Mouse (Mus musculus) limb, embryonic 12.5 days (tissue): ENCODE measurements around the gene Dvl2. TPM values are rescaled to one million over a fixed set of nuclear protein-coding genes. Genes with fewer than 3 reads are reported as not detected.
A peak's percentile ranks its signal among the peaks of the same experiment; 100 is the strongest.
"Not testable (repeated sequence)": the region's sequence is repeated elsewhere in the genome, so short reads cannot be mapped to it uniquely, and the experiment has no call there.

ENCODE experiments used
- ATAC-seq: fragments of 200-750 bp; cut with Nextera tagmentation; 2 replicates; pipeline ENCODE4 v1.8.0; 2017; ENCODE audit warnings: low read depth, moderate TSS enrichment; ENCODE audit not compliant: insufficient number of reproducible peaks, insufficient read depth, low FRiP score, low TSS enrichment
- H3K27ac ChIP-seq: fragments of 300-500 bp; sonication (generic); 2 replicates; pipeline ENCODE4 v1.5.1; 2016; ENCODE audit warnings: mild to moderate bottlenecking, moderate library complexity
- H3K27me3 ChIP-seq: fragments of 300-500 bp; sonication (generic); 2 replicates; pipeline ENCODE4 v1.6.1; 2016; ENCODE audit warnings: mild to moderate bottlenecking, moderate library complexity
- H3K36me3 ChIP-seq: fragments of 300-500 bp; sonication (generic); 2 replicates; pipeline ENCODE4 v1.6.1; 2016; ENCODE audit warnings: mild to moderate bottlenecking, moderate library complexity
- H3K4me1 ChIP-seq: fragments of 300-500 bp; sonication (generic); replicated peaks from 2 replicates; pipeline ENCODE4 v1.6.1; 2016
- H3K4me2 ChIP-seq: fragments of 300-500 bp; sonication (generic); 2 replicates; pipeline ENCODE4 v1.6.1; 2016; ENCODE audit warnings: mild to moderate bottlenecking, moderate library complexity
- H3K4me3 ChIP-seq: fragments of 300-500 bp; sonication (generic); replicated peaks from 2 replicates; pipeline ENCODE4 v1.5.1; 2016; ENCODE audit warnings: mild to moderate bottlenecking
- H3K9ac ChIP-seq: fragments of 300-500 bp; sonication (generic); replicated peaks from 2 replicates; pipeline ENCODE4 v1.6.1; 2016; ENCODE audit warnings: mild to moderate bottlenecking, moderate library complexity
- H3K9me3 ChIP-seq: fragments of 300-500 bp; sonication (generic); 2 replicates; pipeline ENCODE4 v1.6.1; 2016; ENCODE audit warnings: mild to moderate bottlenecking, moderate library complexity
- WGBS: fragments of 180-500 bp; shearing (Covaris S2); methylation state at CpG from one replicate; pipeline ENCODE4 v1.1.7; 2016; 5-methylcytosine and 5-hydroxymethylcytosine counted together
- polyA plus RNA-seq: library from polyadenylated mRNA; unstranded; fragments of >200 nt; fragmentation: Nextera tagmentation; extraction: Ambion mirVana; gene quantifications from 2 replicates; pipeline ENCODE4 v1.2.1, GENCODE M21; 2016

The Dvl2 gene
- 69.4 and 69.5 TPM in 2 replicates for polyA plus RNA-seq

DNA sequence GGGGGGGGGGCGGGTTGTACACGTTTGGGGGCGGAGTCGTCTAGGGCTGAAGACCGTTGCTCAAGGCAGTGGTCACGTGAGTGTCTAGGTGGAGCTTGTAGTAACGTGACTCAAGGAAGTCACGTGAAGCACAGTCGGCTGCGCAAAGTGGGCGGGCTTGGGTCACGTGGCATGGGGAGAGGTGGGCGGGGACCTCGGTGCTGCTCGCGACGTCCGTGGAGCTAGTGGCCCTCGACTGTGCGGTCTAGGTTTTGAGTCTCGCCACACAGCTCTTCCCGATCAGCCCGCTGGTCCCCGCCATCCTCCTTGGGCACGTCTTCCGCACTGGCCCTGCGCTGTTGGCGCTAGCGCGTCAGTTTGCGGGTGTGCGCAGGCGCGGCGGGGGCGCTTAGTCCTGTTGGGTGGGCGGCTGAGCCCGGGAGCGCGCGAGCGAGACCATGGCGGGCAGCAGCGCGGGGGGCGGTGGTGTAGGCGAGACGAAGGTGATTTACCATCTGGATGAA is at the start of gene Dvl2:
TSS of gene Dvl2 (plus strand) at position 200 of the 503 bp plus-strand sequence.
- Histone ChIP-seq H3K36me3 (peaks cover 39% of the 10 kb centered on the region), H3K9me3 (no peaks in the 10 kb centered on the region), H3K4me2 (peak within 1 kb of the TSS; percentile 93), H3K27me3 (no peaks in the 10 kb centered on the region), H3K4me3 (peak within 1 kb of the TSS; percentile 77), H3K27ac (peak within 1 kb of the TSS; percentile 97), H3K9ac (peak within 1 kb of the TSS; percentile 84), H3K4me1 (peaks cover 49% of the 10 kb centered on the region)
- under 1% methylated on average over 48 of the region's 48 CpGs for WGBS
- peak; percentile 45 for ATAC-seq

GRCm38 (mm10) chr11:69950807-69951459 is 49.5 kb upstream of the Dvl2 start:
- no peak for ATAC-seq

DNA sequence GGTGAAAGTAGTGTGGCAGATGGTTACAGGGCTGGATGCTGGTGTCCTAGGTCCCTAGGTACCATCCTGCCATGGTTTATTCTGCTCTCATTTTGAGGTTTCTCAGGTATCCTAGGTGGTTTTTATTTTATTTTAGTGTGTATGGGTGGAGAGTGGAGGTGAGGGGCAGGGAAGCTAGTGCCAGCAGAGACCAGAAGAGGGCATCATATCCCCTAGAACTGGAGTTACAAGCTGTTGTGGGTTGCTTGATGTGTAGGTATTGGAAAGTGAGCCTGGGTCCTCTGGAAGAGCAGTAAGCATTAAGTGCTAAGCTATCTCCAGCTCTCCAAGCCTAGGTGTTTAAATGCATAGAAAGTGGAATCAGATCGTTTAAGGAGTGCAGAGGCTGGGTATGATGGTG is 48.1 kb upstream of the Dvl2 start:
- H3K9ac ChIP-seq, result no peak overlapping the region
- H3K27me3 ChIP-seq, result no peaks in the 10 kb centered on the region; the same call in 1 of the 2 replicates
- WGBS, result 60% methylated on average over 1 of the region's 1 CpGs
- no peaks in the 10 kb centered on the region for H3K9me3 ChIP-seq
- H3K4me2 ChIP-seq, result no peak overlapping the region
- no peaks in the 10 kb centered on the region for H3K36me3 ChIP-seq
- H3K4me3 ChIP-seq, result no peak overlapping the region
- no peak for ATAC-seq
- H3K4me1 ChIP-seq, result peaks cover 6% of the 10 kb centered on the region; the same call in 1 of the 2 replicates
- H3K27ac ChIP-seq, result no peak overlapping the region

More at GRCm38 (mm10) chr11:69950807-69951459, 49.5 kb upstream of the Dvl2 start:
- Histone ChIP-seq H3K4me2 (no peak overlapping the region), H3K27ac (no peak overlapping the region), H3K9me3 (no peaks in the 10 kb centered on the region), H3K4me3 (no peak overlapping the region), H3K27me3 (no peaks in the 10 kb centered on the region; the same call in 1 of the 2 replicates), H3K36me3 (peaks cover 6% of the 10 kb centered on the region), H3K4me1 (peaks cover 19% of the 10 kb centered on the region), H3K9ac (no peak overlapping the region)
- 45% methylated on average over 4 of the region's 4 CpGs for WGBS

- WGBS, result 72% methylated on average over 11 of the region's 11 CpGs
- no peak overlapping the region for H3K4me3 ChIP-seq
These were observed 47.0 kb upstream of the Dvl2 start for GRCm38 (mm10) chr11:69953267-69953915.

GRCm38 (mm10) chr11:69955618-69956017 is 44.8 kb upstream of the Dvl2 start:
- H3K36me3 ChIP-seq, H3K9ac ChIP-seq, H3K9me3 ChIP-seq, H3K4me1 ChIP-seq, H3K27ac ChIP-seq, H3K4me2 ChIP-seq, H3K4me3 ChIP-seq, ATAC-seq: not testable (repeated sequence)
- WGBS, result 82% methylated on average over 4 of the region's 4 CpGs
- peaks cover 12% of the 10 kb centered on the region; the same call in 1 of the 2 replicates for H3K27me3 ChIP-seq

More at GRCm38 (mm10) chr11:69953267-69953915, 47.0 kb upstream of the Dvl2 start:
- H3K9ac ChIP-seq, result no peak overlapping the region
- H3K36me3 ChIP-seq, result no peaks in the 10 kb centered on the region
- no peaks in the 10 kb centered on the region for H3K9me3 ChIP-seq
- H3K4me2 ChIP-seq, result no peak overlapping the region
- H3K4me1 ChIP-seq, result 0 out of 2 replicates have a peak, but pooled peaks cover 4% of the 10 kb centered on the region
- H3K27me3 ChIP-seq, result peaks cover 2% of the 10 kb centered on the region; the same call in 1 of the 2 replicates
- no peak overlapping the region for H3K27ac ChIP-seq
- no peak for ATAC-seq

DNA sequence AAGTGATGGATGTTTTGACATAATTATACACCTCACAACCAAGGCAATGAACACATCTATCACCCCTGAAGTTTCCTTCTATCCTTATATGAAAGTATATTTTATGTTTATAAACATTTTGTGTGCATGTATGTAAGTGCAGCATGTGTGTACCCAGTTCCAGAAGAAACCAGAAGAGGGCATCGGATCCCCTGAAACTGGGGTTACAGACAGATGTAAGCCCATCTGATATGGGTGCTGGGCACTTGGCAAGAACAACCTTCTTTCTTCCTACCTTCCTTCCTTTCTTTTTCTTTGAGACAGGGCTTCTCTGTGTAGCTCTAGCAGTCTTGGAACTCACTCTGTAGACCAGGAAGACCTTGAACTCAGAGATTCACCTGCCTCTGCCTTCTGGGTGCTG is 44.2 kb upstream of the Dvl2 start:
- WGBS, result 67% methylated on average over 1 of the region's 1 CpGs
- no peaks in the 10 kb centered on the region for H3K9me3 ChIP-seq
- no peak overlapping the region for H3K9ac ChIP-seq
- H3K36me3 ChIP-seq, result no peaks in the 10 kb centered on the region
- H3K4me2 ChIP-seq, result no peak overlapping the region
- H3K27ac ChIP-seq, result no peak overlapping the region
- peaks cover 18% of the 10 kb centered on the region for H3K27me3 ChIP-seq
- no peaks in the 10 kb centered on the region for H3K4me1 ChIP-seq
- no peak overlapping the region for H3K4me3 ChIP-seq
- no peak for ATAC-seq

DNA sequence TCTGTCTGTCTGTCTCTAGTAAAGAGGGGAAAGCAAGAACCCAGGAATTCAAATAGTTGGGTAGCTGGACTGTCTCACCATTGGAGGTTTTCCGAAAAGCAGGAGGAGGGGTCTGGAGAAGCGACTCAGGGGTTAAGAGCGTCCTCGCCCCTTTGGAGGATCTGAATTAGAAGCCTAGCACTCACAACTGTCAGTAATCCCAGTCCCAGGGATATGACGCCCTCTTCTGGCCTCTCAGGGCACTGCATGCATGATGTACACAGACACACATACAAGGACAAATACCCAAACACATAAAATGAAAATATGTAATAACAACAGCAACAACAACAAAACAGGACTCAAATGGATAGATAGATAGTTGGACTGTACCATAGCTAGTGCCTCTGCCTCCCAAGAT is 39.8 kb upstream of the Dvl2 start:
- WGBS, result 34% methylated on average over 5 of the region's 5 CpGs
- Histone ChIP-seq H3K27ac (no peak overlapping the region), H3K27me3 (peaks cover 61% of the 10 kb centered on the region)

GRCm38 (mm10) chr11:69961841-69962240 is 38.6 kb upstream of the Dvl2 start:
- no peak overlapping the region for H3K4me2 ChIP-seq
- H3K9me3 ChIP-seq, result no peaks in the 10 kb centered on the region
- H3K4me1 ChIP-seq, result peaks cover 18% of the 10 kb centered on the region
- no peak overlapping the region for H3K27ac ChIP-seq
- no peak for ATAC-seq
- H3K36me3 ChIP-seq, result no peaks in the 10 kb centered on the region
- WGBS, result 37% methylated on average over 5 of the region's 5 CpGs
- H3K9ac ChIP-seq, result no peak overlapping the region
- H3K4me3 ChIP-seq, result no peak overlapping the region
- peaks cover 74% of the 10 kb centered on the region for H3K27me3 ChIP-seq

More for the DNA sequence above, 39.8 kb upstream of the Dvl2 start:
- H3K36me3 ChIP-seq, result no peaks in the 10 kb centered on the region
- H3K4me1 ChIP-seq, result peaks cover 7% of the 10 kb centered on the region; the same call in 1 of the 2 replicates
- no peak overlapping the region for H3K4me2 ChIP-seq
- no peak overlapping the region for H3K4me3 ChIP-seq
- H3K9me3 ChIP-seq, result no peaks in the 10 kb centered on the region
- no peak for ATAC-seq
- H3K9ac ChIP-seq, result no peak overlapping the region

DNA sequence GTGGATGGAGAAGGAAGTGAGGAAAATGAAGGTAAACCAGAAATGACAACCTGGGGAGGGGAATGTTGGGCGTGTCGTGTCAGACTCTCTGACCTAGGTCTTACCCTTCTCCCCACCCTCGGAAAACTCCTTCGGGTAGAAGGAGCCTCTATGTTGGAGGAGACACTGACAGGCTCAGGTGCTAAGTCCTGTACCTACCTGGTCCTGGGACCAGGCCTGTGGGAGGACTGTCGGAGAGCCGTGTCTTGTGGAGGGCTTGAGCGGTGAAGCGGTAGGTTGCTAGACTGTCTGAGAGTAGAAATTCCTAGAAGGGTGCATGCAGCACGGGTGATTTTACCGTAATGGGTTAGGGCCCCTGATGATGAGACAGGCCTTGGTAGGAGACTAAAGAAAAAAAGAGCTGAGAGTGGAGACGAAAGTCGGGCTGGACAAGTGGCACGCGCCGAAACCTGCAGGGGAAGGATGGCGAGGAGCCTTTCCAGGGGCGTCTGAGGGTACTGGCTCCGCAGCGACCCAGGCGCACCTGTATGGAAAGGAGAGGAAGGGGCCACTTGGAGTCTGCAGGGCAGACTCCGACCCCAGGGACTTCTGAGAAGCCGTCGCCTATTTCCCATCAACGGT is 35.6 kb upstream of the Dvl2 start, which contains the start of gene Cldn7:
TSS of gene Cldn7 (plus strand) at position 130 of the 621 bp plus-strand sequence.
- WGBS, result 9% methylated on average over 24 of the region's 24 CpGs

GRCm38 (mm10) chr11:69965271-69966005 is 35.0 kb upstream of the Dvl2 start:
- Histone ChIP-seq H3K4me3 (peak overlapping the region; percentile 42), H3K4me1 (peaks cover 20% of the 10 kb centered on the region), H3K4me2 (peak overlapping the region; percentile 68), H3K36me3 (peaks cover 29% of the 10 kb centered on the region), H3K9ac (0 out of 2 replicates have a peak overlapping the region, but pooled peaks have one; percentile 24), H3K27ac (no peak overlapping the region), H3K27me3 (peaks cover 82% of the 10 kb centered on the region), H3K9me3 (no peaks in the 10 kb centered on the region)
- WGBS, result 4% methylated on average over 49 of the region's 49 CpGs
- ATAC-seq, result 0 out of 2 replicates have a peak, but pooled peaks have one; percentile 4

More for the DNA sequence above, 35.6 kb upstream of the Dvl2 start, which contains the start of gene Cldn7:
- Histone ChIP-seq H3K9me3 (no peaks in the 10 kb centered on the region), H3K27me3 (peaks cover 83% of the 10 kb centered on the region), H3K27ac (no peak within 1 kb of the TSS), H3K4me3 (peak within 1 kb of the TSS; percentile 42), H3K36me3 (peaks cover 22% of the 10 kb centered on the region), H3K9ac (no peak within 1 kb of the TSS), H3K4me1 (peaks cover 20% of the 10 kb centered on the region), H3K4me2 (peak within 1 kb of the TSS; percentile 35)
- ATAC-seq, result no peak
